Mouse (Mus musculus): ENCODE measurements around the gene Lpcat3. TPM values are rescaled to one million over a fixed set of nuclear protein-coding genes. Genes with fewer than 3 reads are reported as not detected.
"Not testable (repeated sequence)": the region's sequence is repeated elsewhere in the genome, so short reads cannot be mapped to it uniquely, and the experiment has no call there.

Lpcat3 gene
- 37.4 and 40.0 TPM in 2 replicates for polyA plus RNA-seq (2016; fragmentation: Nextera tagmentation; extraction: Ambion mirVana)

DNA sequence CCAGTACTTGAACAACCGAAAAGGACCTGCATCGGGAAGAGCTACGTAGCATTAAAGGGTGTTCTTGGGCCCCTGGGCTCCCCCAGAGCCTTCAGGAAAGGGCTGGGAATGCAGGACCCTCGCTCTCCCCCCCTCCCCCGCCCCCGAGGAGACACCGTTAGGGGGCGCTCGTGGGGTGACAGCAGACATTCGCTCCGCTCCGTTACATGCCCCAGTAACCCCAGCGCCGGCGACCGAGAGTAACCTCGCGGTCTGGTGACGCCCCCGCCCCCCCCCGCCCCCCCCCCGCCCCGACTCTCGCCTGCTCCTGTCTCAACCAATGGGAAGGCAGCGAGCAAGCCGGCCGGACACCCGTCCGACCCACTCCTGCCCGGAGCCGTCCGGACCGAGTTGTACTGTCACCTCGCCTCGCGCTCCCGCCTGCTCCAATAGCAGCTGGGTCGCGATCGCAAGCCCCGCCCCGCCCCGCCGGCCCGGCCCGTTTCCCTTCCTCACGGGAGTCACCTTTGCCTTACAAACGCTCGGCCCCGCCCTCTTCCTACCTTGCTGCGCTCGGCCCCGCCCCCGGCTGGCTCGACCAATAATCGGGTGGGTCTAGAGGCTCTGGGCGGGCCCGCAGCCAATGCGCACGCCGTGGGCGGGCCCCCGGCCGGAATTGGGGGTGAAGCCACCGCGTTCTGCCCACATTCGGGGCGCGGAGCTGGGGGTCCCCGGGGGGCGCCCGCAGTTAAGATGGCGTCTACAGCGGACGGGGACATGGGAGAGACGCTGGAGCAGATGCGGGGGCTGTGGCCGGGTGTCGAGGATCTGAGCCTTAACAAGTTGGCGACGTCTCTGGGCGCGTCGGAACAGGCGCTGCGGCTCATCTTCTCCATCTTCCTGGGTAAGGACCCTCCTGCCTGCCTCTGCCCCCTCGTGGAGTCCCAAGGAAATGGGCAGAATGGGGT, at the start of gene Lpcat3:
TSS of gene Lpcat3 (plus strand) at position 551 of the 947 bp plus-strand sequence.
- Histone ChIP-seq H3K9me3 (replicated peaks) (no peaks in the 10 kb centered on the region), H3K4me2 (peak within 1 kb of the TSS; percentile 81), H3K27ac (ENCODE audit: poor library complexity, severe bottlenecking) (peak within 1 kb of the TSS; percentile 80), H3K4me1 (replicated peaks) (peaks cover 8% of the 10 kb centered on the region; the same call in 1 of the 2 replicates), H3K27me3 (replicated peaks) (no peaks in the 10 kb centered on the region), H3K36me3 (no peaks in the 10 kb centered on the region), H3K4me3 (peak within 1 kb of the TSS; percentile 82), H3K9ac (peak within 1 kb of the TSS; percentile 70)
- ATAC-seq (ENCODE audit: insufficient number of reproducible peaks, low FRiP score), result peak; percentile 99
- 1% methylated on average over 64 of the region's 87 CpGs for WGBS

DNA sequence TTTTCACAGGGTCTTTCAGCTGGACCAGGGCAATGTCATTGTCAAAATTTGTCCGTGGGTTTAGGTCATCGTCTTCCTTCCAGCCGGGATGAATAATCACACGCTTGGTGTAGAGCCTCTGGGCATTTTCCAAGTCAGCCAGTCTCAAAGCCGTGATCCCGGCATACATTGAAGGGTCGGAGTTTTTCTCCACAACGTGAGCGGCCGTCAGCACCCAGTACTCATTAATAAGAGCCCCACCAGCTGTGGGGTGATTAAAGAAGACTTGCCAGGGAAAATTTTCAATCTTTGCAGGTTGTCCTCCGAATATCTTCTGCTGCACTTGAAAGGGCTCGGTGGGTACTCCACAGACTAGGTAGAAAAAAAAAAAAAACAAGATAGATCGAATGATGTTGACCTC, 37.2 kb upstream of the Lpcat3 start:
- Histone ChIP-seq H3K4me3 (no peak overlapping the region), H3K36me3 (no peaks in the 10 kb centered on the region), H3K4me1 (replicated peaks) (no peaks in the 10 kb centered on the region), H3K9ac (no peak overlapping the region), H3K27ac (ENCODE audit: poor library complexity, severe bottlenecking) (no peak overlapping the region), H3K9me3 (replicated peaks) (peaks cover 2% of the 10 kb centered on the region; the same call in 1 of the 2 replicates), H3K4me2 (no peak overlapping the region), H3K27me3 (replicated peaks) (no peaks in the 10 kb centered on the region)
- no peak for ATAC-seq (ENCODE audit: insufficient number of reproducible peaks, low FRiP score)
- 84% methylated on average over 13 of the region's 13 CpGs for WGBS

DNA sequence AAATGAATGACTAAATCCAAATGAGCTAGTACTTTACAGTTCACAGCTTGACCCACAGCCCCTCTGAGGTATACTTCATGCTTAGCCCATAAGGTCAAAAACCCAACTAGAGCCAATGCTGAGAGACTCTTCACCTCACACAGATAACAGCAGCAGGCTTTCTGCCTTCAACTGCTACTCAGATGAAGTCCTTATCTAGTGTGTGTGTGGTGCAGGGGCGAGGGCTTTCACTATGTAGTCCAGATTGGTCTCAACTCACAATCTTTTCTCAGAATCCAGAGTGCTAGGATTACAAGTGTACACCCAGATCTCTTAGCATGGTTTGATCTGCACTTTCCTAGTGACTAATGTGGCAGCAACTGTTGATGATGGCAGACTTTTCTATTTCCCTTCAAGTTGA, 36.6 kb upstream of the Lpcat3 start:
- H3K4me1 ChIP-seq (replicated peaks); H3K27me3 ChIP-seq (replicated peaks); H3K36me3 ChIP-seq; H3K4me3 ChIP-seq; ATAC-seq (ENCODE audit: insufficient number of reproducible peaks, low FRiP score); H3K9ac ChIP-seq; H3K4me2 ChIP-seq; H3K9me3 ChIP-seq (replicated peaks); H3K27ac ChIP-seq (ENCODE audit: poor library complexity, severe bottlenecking): not testable (repeated sequence)
- 28% methylated on average over 1 of the region's 1 CpGs for WGBS

DNA sequence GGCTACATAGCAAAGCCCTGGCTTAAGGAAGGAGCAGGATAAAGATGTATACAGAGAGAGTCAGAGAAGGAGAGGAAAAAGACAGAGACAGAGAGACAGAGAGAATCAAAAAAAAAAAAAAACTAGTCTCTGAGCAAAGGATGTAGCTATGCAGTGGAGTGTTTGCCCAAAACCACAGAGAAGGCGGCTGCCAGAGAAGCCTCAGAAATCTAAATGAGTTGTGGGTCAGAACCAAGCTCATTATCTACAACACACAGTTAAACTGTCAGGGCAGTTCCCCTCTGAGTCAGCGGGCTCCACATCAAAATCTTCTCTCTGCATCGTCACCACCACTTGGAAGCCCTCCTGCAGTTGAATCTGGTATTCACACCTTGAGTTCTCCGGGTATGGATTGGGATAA, 32.1 kb upstream of the Lpcat3 start:
- Histone ChIP-seq H3K9me3 (replicated peaks) (no peaks in the 10 kb centered on the region), H3K27ac (ENCODE audit: poor library complexity, severe bottlenecking) (no peak overlapping the region), H3K4me3 (no peak overlapping the region), H3K9ac (no peak overlapping the region), H3K27me3 (replicated peaks) (no peaks in the 10 kb centered on the region), H3K4me1 (replicated peaks) (no peaks in the 10 kb centered on the region), H3K36me3 (no peaks in the 10 kb centered on the region), H3K4me2 (no peak overlapping the region)
- 69% methylated on average over 4 of the region's 4 CpGs for WGBS
- no peak for ATAC-seq (ENCODE audit: insufficient number of reproducible peaks, low FRiP score)

- not testable (repeated sequence) for H3K9me3 ChIP-seq (replicated peaks); H3K9ac ChIP-seq; H3K27me3 ChIP-seq (replicated peaks); H3K4me3 ChIP-seq; H3K36me3 ChIP-seq; H3K27ac ChIP-seq (ENCODE audit: poor library complexity, severe bottlenecking); H3K4me1 ChIP-seq (replicated peaks); ATAC-seq (ENCODE audit: insufficient number of reproducible peaks, low FRiP score); H3K4me2 ChIP-seq
- 68% methylated on average over 2 of the region's 2 CpGs for WGBS
Observed at GRCm38 (mm10) chr6:124635985-124636384, 26.8 kb upstream of the Lpcat3 start, which contains the start of gene C1s2. TSS of gene C1s2 (minus strand) at chr6:124636085.

- not testable (repeated sequence) for H3K27me3 ChIP-seq (replicated peaks); H3K36me3 ChIP-seq; H3K4me2 ChIP-seq; H3K27ac ChIP-seq (ENCODE audit: poor library complexity, severe bottlenecking); ATAC-seq (ENCODE audit: insufficient number of reproducible peaks, low FRiP score); H3K4me1 ChIP-seq (replicated peaks); H3K9me3 ChIP-seq (replicated peaks); H3K9ac ChIP-seq; H3K4me3 ChIP-seq
- WGBS, result 30% methylated on average over 6 of the region's 6 CpGs
Observed at GRCm38 (mm10) chr6:124636858-124637460, 25.9 kb upstream of the Lpcat3 start.

GRCm38 (mm10) chr6:124640041-124640440, 22.8 kb upstream of the Lpcat3 start:
- Histone ChIP-seq H3K9me3 (replicated peaks) (no peaks in the 10 kb centered on the region), H3K27ac (ENCODE audit: poor library complexity, severe bottlenecking) (no peak overlapping the region), H3K4me3 (no peak overlapping the region), H3K36me3 (no peaks in the 10 kb centered on the region), H3K4me2 (no peak overlapping the region), H3K9ac (no peak overlapping the region), H3K27me3 (replicated peaks) (no peaks in the 10 kb centered on the region), H3K4me1 (replicated peaks) (no peaks in the 10 kb centered on the region)
- WGBS, result 71% methylated on average over 3 of the region's 4 CpGs
- no peak for ATAC-seq (ENCODE audit: insufficient number of reproducible peaks, low FRiP score)

DNA sequence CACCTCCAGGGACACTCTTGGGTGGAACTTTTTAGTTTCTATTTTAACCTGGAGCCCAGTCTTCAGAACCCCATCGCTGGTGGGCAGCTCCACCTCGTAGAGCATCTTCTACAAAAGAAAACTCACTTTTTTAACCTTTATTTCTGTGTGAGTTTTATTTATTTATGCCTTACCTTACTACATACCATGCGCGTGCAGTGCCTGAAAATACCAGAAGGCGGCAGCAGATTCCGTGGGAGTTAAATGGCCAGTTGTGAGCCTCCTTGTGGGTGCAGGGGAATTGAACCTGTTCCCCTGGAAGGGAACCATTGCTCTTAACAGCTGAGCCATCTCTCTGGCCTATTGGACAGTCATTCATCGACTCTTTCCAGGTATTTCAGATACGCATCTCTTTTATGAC, 21.8 kb upstream of the Lpcat3 start:
- no peaks in the 10 kb centered on the region for H3K27me3 ChIP-seq (replicated peaks)
- H3K4me3 ChIP-seq, result no peak overlapping the region
- no peak overlapping the region for H3K9ac ChIP-seq
- no peak for ATAC-seq (ENCODE audit: insufficient number of reproducible peaks, low FRiP score)
- no peak overlapping the region for H3K4me2 ChIP-seq
- no peaks in the 10 kb centered on the region for H3K36me3 ChIP-seq
- no peaks in the 10 kb centered on the region for H3K4me1 ChIP-seq (replicated peaks)
- WGBS, result 28% methylated on average over 8 of the region's 8 CpGs
- no peaks in the 10 kb centered on the region for H3K9me3 ChIP-seq (replicated peaks)
- H3K27ac ChIP-seq (ENCODE audit: poor library complexity, severe bottlenecking), result no peak overlapping the region

- Histone ChIP-seq H3K4me3 (no peak overlapping the region), H3K9me3 (replicated peaks) (no peaks in the 10 kb centered on the region), H3K36me3 (no peaks in the 10 kb centered on the region), H3K4me2 (no peak overlapping the region), H3K9ac (no peak overlapping the region), H3K4me1 (replicated peaks) (no peaks in the 10 kb centered on the region), H3K27me3 (replicated peaks) (no peaks in the 10 kb centered on the region), H3K27ac (ENCODE audit: poor library complexity, severe bottlenecking) (no peak overlapping the region)
- 55% methylated on average over 1 of the region's 1 CpGs for WGBS
- ATAC-seq (ENCODE audit: insufficient number of reproducible peaks, low FRiP score), result no peak
Observed at GRCm38 (mm10) chr6:124646394-124646793, 16.4 kb upstream of the Lpcat3 start.

DNA sequence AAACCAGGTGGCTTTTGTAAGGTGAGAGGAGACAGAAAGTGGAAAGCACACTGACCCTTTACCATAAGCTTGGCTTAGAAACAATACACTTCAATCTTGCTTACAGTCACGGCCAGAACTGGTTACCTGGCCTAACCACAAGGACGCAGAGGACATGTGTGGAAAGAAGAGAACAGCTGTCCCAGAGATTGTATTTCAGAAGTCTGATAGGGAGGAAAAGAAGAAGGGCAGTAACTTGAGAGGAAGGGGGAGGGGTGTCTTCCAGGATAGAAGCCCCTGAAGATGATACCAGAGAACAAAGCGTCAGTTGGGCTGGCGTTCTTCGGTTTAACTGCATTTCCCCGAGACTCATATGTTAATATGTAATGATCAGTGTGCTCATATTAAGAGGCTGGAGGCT, 6.9 kb upstream of the Lpcat3 start:
- 49% methylated on average over 6 of the region's 6 CpGs for WGBS
- Histone ChIP-seq H3K36me3 (no peaks in the 10 kb centered on the region), H3K27me3 (replicated peaks) (no peaks in the 10 kb centered on the region), H3K4me1 (replicated peaks) (no peaks in the 10 kb centered on the region), H3K27ac (ENCODE audit: poor library complexity, severe bottlenecking) (no peak overlapping the region), H3K4me3 (no peak overlapping the region), H3K9me3 (replicated peaks) (no peaks in the 10 kb centered on the region), H3K9ac (no peak overlapping the region), H3K4me2 (no peak overlapping the region)
- no peak for ATAC-seq (ENCODE audit: insufficient number of reproducible peaks, low FRiP score)

- 72% methylated on average over 2 of the region's 2 CpGs for WGBS
- Histone ChIP-seq H3K4me2 (no peak overlapping the region), H3K4me3 (no peak overlapping the region), H3K9ac (no peak overlapping the region), H3K27me3 (replicated peaks) (no peaks in the 10 kb centered on the region), H3K4me1 (replicated peaks) (no peaks in the 10 kb centered on the region), H3K27ac (ENCODE audit: poor library complexity, severe bottlenecking) (no peak overlapping the region), H3K36me3 (no peaks in the 10 kb centered on the region), H3K9me3 (replicated peaks) (no peaks in the 10 kb centered on the region)
- ATAC-seq (ENCODE audit: insufficient number of reproducible peaks, low FRiP score), result no peak
Observed at GRCm38 (mm10) chr6:124658067-124658466, 4.8 kb upstream of the Lpcat3 start.
